Mouse (Mus musculus): ENCODE results near the gene Cenpp. TPM values are rescaled to one million over a fixed set of nuclear protein-coding genes. Genes with fewer than 3 reads are reported as not detected.

Cenpp gene
- polyA plus RNA-seq, 1 experiment from 2014 or later, result 21.5 TPM

DNA sequence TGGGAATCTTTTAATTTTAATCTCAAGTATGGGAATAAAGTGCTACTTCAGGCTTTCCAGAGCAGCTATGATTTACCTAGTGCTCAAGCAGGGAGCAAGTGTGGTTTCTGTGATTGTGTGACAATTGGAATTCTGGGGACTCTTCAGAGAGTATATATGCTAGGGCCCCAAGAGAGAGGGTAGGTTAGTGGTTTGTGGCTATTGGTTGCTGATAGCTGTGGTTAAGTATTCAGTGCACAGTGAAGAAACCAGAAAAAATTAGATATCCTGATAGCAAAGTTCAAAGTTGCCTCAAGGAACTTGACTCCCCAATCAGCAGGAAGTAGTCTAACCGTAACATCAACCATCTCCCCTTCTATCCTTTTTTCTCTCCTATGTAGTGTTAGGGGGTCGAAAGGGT is 25.2 kb upstream of the Cenpp start:
- Histone ChIP-seq H3K9me3 (replicated peaks; ENCODE audit: low read length) (no peaks in the 10 kb centered on the region), H3K4me1 (replicated peaks; ENCODE audit: insufficient read depth, low read length) (0 out of 2 replicates have a peak, but pooled peaks cover 4% of the 10 kb centered on the region), H3K4me3 (replicated peaks; ENCODE audit: low read depth, low read length) (no peak overlapping the region), H3K27ac (no peak overlapping the region), H3K9ac (ENCODE audit: low read depth, low read length) (no peak overlapping the region), H3K36me3 (ENCODE audit: insufficient read depth, low read length) (peaks cover 19% of the 10 kb centered on the region), H3K27me3 (ENCODE audit: insufficient read depth, low read length) (no peaks in the 10 kb centered on the region), H3K4me2 (ENCODE audit: low read length) (no peak overlapping the region)
- no peak for DNase-seq (ENCODE audit: low spot score)
- whole genome bisulfite sequencing, result 89% methylated on average over 2 of the region's 2 CpGs
- TF ChIP-seq CTCF (IDR thresholded peaks at IDR 0.05; ENCODE audit: low read depth), result no peak
- no peak for ATAC-seq (replicated peaks; ENCODE audit: low FRiP score, low read depth)

DNA sequence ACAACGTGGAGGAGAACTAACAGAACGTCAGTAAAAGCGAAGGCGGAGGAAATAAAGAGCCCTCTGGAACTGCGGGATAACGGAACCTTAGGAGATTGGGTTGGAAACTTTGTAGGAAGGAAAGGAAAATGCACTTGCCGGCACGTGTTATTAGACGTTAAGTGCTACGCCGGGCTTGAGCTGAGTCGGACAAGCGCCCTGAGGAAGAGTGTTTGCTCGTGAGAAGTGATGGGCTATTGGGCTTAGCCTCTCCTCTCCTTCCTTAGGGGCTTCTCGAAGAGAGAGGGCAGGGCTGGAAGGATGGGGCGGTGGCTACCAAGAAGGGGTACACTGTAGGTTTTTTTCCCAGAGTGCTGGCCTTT is 576 bp upstream of the Cenpp start:
- DNase-seq (ENCODE audit: low spot score) (no peak), ATAC-seq (replicated peaks; ENCODE audit: low FRiP score, low read depth) (peak; percentile 70)
- 0 out of 2 replicates have a peak, but pooled peaks cover 6% of the 10 kb centered on the region for H3K4me1 ChIP-seq (replicated peaks; ENCODE audit: insufficient read depth, low read length)
- H3K9me3 ChIP-seq (replicated peaks; ENCODE audit: low read length), result no peaks in the 10 kb centered on the region
- WGBS, result under 1% methylated on average over 16 of the region's 16 CpGs
- H3K36me3 ChIP-seq (ENCODE audit: insufficient read depth, low read length), result no peaks in the 10 kb centered on the region
- H3K27ac ChIP-seq, result peak overlapping the region; percentile 73
- H3K4me2 ChIP-seq (ENCODE audit: low read length), result peak overlapping the region; percentile 91
- no peaks in the 10 kb centered on the region for H3K27me3 ChIP-seq (ENCODE audit: insufficient read depth, low read length)
- H3K9ac ChIP-seq (ENCODE audit: low read depth, low read length), result peak overlapping the region; percentile 67
- no peak for TF ChIP-seq CTCF (IDR thresholded peaks at IDR 0.05; ENCODE audit: low read depth)
- peak overlapping the region; percentile 77 for H3K4me3 ChIP-seq (replicated peaks; ENCODE audit: low read depth, low read length)

DNA sequence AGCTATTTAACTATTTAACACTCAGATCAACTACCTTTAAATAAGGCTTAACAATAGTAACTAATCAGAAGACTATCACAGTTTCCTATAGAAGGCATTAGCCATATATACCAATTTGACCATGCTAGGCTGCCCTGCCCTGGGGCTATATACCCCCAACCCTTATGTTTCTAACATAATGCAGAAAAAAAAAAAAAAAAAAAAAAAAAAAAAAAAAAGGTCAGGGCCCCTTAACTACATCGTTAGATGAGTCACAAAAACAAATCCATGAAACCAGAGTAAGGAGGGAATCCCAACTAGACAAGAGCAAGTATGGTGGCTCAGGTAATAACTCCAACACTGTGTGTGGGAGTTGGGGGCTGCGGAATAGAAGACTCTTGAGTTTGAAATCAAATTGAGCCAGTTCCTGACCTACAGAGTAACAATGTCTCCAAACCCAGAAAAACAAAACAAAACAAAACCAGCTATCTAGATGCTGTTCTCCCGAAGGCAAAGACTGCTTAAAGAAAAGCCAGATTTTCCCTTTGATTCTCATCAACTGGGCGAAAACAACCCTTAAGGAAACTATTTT is 719 bp downstream of the Cenpp start:
- 0 out of 2 replicates have a peak, but pooled peaks cover 6% of the 10 kb centered on the region for H3K4me1 ChIP-seq (replicated peaks; ENCODE audit: insufficient read depth, low read length)
- H3K36me3 ChIP-seq (ENCODE audit: insufficient read depth, low read length), result no peaks in the 10 kb centered on the region
- 0% methylated on average over 4 of the region's 4 CpGs for WGBS
- peak overlapping the region; percentile 91 for H3K4me2 ChIP-seq (ENCODE audit: low read length)
- no peak for TF ChIP-seq CTCF (IDR thresholded peaks at IDR 0.05; ENCODE audit: low read depth)
- H3K27me3 ChIP-seq (ENCODE audit: insufficient read depth, low read length), result no peaks in the 10 kb centered on the region
- peak overlapping the region; percentile 60 for H3K9ac ChIP-seq (ENCODE audit: low read depth, low read length)
- peak overlapping the region; percentile 77 for H3K4me3 ChIP-seq (replicated peaks; ENCODE audit: low read depth, low read length)
- ATAC-seq (replicated peaks; ENCODE audit: low FRiP score, low read depth) (no peak), DNase-seq (ENCODE audit: low spot score) (no peak)
- H3K27ac ChIP-seq, result no peak overlapping the region
- H3K9me3 ChIP-seq (replicated peaks; ENCODE audit: low read length), result no peaks in the 10 kb centered on the region

DNA sequence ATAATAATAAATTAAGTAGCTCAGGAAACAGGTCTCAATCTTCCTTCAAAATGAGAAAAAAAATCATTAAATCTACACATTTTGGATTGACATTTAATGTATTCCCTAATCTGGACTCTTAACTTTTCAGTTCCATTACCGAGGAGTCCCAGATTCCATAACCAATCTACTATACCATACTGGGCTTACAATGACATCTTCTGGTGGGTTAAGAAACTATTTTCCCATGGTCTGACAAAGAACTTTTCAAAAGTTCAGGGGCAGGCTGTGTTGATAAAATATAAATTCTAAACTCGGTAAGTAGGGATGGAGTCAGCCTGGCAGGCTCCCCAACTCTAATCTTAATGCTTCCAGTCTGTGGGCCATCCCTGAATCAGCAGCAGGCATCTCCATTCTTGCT is 1.4 kb downstream of the Cenpp start:
- H3K27ac ChIP-seq, result no peak overlapping the region
- H3K9me3 ChIP-seq (replicated peaks; ENCODE audit: low read length), result no peaks in the 10 kb centered on the region
- H3K36me3 ChIP-seq (ENCODE audit: insufficient read depth, low read length), result no peaks in the 10 kb centered on the region
- H3K4me1 ChIP-seq (replicated peaks; ENCODE audit: insufficient read depth, low read length), result 0 out of 2 replicates have a peak, but pooled peaks cover 6% of the 10 kb centered on the region
- H3K4me3 ChIP-seq (replicated peaks; ENCODE audit: low read depth, low read length), result no peak overlapping the region
- H3K4me2 ChIP-seq (ENCODE audit: low read length), result no peak overlapping the region
- peak; percentile 32; the same call in 1 of the 2 replicates for TF ChIP-seq CTCF (IDR thresholded peaks at IDR 0.05; ENCODE audit: low read depth)
- H3K27me3 ChIP-seq (ENCODE audit: insufficient read depth, low read length), result no peaks in the 10 kb centered on the region
- 39% methylated on average over 2 of the region's 2 CpGs for WGBS
- peak; percentile 29 for DNase-seq (ENCODE audit: low spot score)
- no peak for ATAC-seq (replicated peaks; ENCODE audit: low FRiP score, low read depth)
- no peak overlapping the region for H3K9ac ChIP-seq (ENCODE audit: low read depth, low read length)

DNA sequence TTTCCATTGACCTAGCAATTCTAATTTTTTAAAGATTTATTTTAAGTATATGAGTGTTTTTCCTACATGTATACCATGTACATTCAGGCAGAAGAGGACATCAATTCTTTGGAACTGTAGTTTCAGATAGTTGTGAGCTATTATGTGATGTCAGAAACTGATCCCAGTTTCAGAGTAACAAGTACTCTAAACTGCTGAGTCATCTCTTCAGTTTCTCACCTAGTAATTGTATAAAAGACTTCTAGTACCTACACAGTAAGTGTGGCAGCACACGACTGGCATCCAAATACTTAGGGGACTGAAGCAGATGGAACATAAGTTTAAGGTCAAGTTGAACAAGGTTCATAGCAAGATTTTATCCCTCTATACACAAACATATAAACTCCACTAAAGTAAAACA is 6.6 kb downstream of the Cenpp start:
- H3K36me3 ChIP-seq (ENCODE audit: insufficient read depth, low read length), result no peaks in the 10 kb centered on the region
- no peaks in the 10 kb centered on the region for H3K27me3 ChIP-seq (ENCODE audit: insufficient read depth, low read length)
- no peak overlapping the region for H3K9ac ChIP-seq (ENCODE audit: low read depth, low read length)
- no peak overlapping the region for H3K4me3 ChIP-seq (replicated peaks; ENCODE audit: low read depth, low read length)
- DNase-seq (ENCODE audit: low spot score) (no peak), ATAC-seq (replicated peaks; ENCODE audit: low FRiP score, low read depth) (no peak)
- H3K4me2 ChIP-seq (ENCODE audit: low read length), result no peak overlapping the region
- H3K27ac ChIP-seq, result no peak overlapping the region
- WGBS, result 91% methylated on average over 1 of the region's 1 CpGs
- no peaks in the 10 kb centered on the region for H3K4me1 ChIP-seq (replicated peaks; ENCODE audit: insufficient read depth, low read length)
- H3K9me3 ChIP-seq (replicated peaks; ENCODE audit: low read length), result no peaks in the 10 kb centered on the region
- TF ChIP-seq CTCF (IDR thresholded peaks at IDR 0.05; ENCODE audit: low read depth), result no peak

DNA sequence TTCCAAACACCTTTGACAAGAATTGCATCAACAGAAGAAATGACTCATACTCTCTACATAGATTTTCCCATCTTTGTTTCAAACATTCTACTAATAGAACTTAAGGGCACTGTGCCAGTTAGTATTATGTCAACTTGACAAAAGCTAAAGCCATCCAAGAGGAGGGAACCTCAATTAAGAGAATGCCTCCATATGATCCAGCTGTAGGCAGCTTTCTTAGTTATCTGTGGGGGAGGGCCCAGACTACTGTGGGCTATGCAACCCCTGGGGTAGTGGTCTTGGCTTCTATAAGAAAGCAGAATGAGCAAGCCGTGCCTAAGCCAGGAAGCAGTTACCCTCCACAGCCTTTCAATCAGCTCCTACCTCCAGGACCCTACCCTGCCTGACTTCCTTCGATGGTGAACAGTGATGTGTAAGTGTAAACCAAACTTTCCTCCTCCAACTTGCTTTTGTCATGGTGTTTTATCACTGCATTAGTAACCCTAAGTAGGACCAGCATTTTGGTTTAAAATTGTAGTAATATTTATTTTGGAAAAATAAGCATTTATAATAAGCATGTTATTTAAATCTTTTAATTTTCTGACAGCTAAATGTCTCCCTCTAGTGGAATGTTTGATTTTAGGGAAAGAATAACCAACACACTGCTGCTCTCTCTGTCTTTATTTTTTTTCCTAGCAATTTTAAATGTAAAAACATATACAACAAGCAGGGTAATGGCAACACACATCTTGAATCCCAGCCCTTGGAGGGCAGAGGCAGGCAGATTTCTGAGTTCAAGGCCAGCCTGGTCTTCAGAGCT is 7.7 kb downstream of the Cenpp start:
- DNase-seq (ENCODE audit: low spot score), result peak; percentile 69
- no peaks in the 10 kb centered on the region for H3K9me3 ChIP-seq (replicated peaks; ENCODE audit: low read length)
- H3K27me3 ChIP-seq (ENCODE audit: insufficient read depth, low read length), result no peaks in the 10 kb centered on the region
- H3K4me3 ChIP-seq (replicated peaks; ENCODE audit: low read depth, low read length), result no peak overlapping the region
- no peak overlapping the region for H3K9ac ChIP-seq (ENCODE audit: low read depth, low read length)
- H3K4me1 ChIP-seq (replicated peaks; ENCODE audit: insufficient read depth, low read length), result no peaks in the 10 kb centered on the region
- TF ChIP-seq CTCF (IDR thresholded peaks at IDR 0.05; ENCODE audit: low read depth), result peak; percentile 77
- WGBS, result 72% methylated on average over 2 of the region's 2 CpGs
- ATAC-seq (replicated peaks; ENCODE audit: low FRiP score, low read depth), result no peak; the same call in 1 of the 2 replicates
- H3K36me3 ChIP-seq (ENCODE audit: insufficient read depth, low read length), result no peaks in the 10 kb centered on the region
- no peak overlapping the region for H3K27ac ChIP-seq
- no peak overlapping the region for H3K4me2 ChIP-seq (ENCODE audit: low read length)
